Mouse (Mus musculus) CH12.LX (cell line): Measurements from ENCODE around the gene Wdr37. TPM values are rescaled to one million over a fixed set of nuclear protein-coding genes. Genes with fewer than 3 reads are reported as not detected.

Experiments
- DNase-seq: peaks from one replicate; pipeline ENCODE4 v3.0.0-alpha.2; 2013; ENCODE audit errors: extremely low read depth
- H3K27ac ChIP-seq: 2 replicates; pipeline ENCODE4 v1.5.1; 2012; ENCODE audit warnings: low read depth, mild to moderate bottlenecking, control low read depth, moderate library complexity; ENCODE audit not compliant: insufficient read depth
- H3K27me3 ChIP-seq: replicated peaks from 2 replicates; pipeline ENCODE3; 2012; ENCODE audit warnings: inconsistent platforms
- H3K36me3 ChIP-seq, 2 experiments: replicated peaks in 1 of 2; 2 replicates each; pipeline versions ENCODE3 to v1.6.1; 2012; ENCODE audit warnings: inconsistent platforms in 1 of 2, low read length in 1 of 2, mild to moderate bottlenecking in 1 of 2, mixed read lengths in 1 of 2, moderate library complexity in 1 of 2; ENCODE audit not compliant: control insufficient read depth in 1 of 2, insufficient read depth in 1 of 2
- H3K4me1 ChIP-seq, 2 experiments: 2 replicates each; pipeline ENCODE4 v1.6.1; 2012; ENCODE audit warnings: inconsistent platforms in 1 of 2, moderate library complexity in 1 of 2; ENCODE audit not compliant: insufficient read depth in 2 of 2, control insufficient read depth in 1 of 2
- H3K4me2 ChIP-seq: 2 replicates; pipeline ENCODE4 v1.6.1; 2012; ENCODE audit warnings: low read depth, mild to moderate bottlenecking, control low read depth; ENCODE audit not compliant: poor library complexity, insufficient read depth, severe bottlenecking
- H3K4me3 ChIP-seq, 3 experiments: fragments of 150-350 bp in 1 of 3; sonication (generic) in 1 of 3; replicated peaks in 1 of 3; 2 replicates each; pipeline versions ENCODE3 to v1.5.1; 2011 to 2012; ENCODE audit warnings: low read depth in 2 of 3, low read length in 2 of 3, mild to moderate bottlenecking in 2 of 3, moderate library complexity in 2 of 3, control low read depth in 1 of 3, improper control_type of control experiment in 1 of 3, inconsistent platforms in 1 of 3, mixed read lengths in 1 of 3; ENCODE audit not compliant: poor library complexity in 1 of 3
- H3K79me2 ChIP-seq: replicated peaks from 2 replicates; pipeline ENCODE4 v1.6.1; 2012; ENCODE audit warnings: mild to moderate bottlenecking, moderate library complexity; ENCODE audit not compliant: control insufficient read depth, poor library complexity, insufficient read depth, severe bottlenecking; ENCODE audit errors: extremely low read depth
- H3K9ac ChIP-seq: 2 replicates; pipeline ENCODE4 v1.6.1; 2012; ENCODE audit warnings: low read depth, mild to moderate bottlenecking, control low read depth, moderate library complexity; ENCODE audit not compliant: insufficient read depth
- H3K9me3 ChIP-seq: replicated peaks from 2 replicates; pipeline ENCODE3; 2012; ENCODE audit warnings: low read length, inconsistent platforms, mixed read lengths
- CHD1 ChIP-seq: IDR thresholded peaks from 2 replicates; pipeline ENCODE4 v1.6.1; 2012; ENCODE audit warnings: low read depth, low read length, improper control_type of control experiment, inconsistent platforms
- E2F4 ChIP-seq: IDR thresholded peaks from 2 replicates; pipeline ENCODE4 v1.6.1; 2011; ENCODE audit warnings: low read depth, low read length, improper control_type of control experiment; ENCODE audit not compliant: insufficient replicate concordance
- ETS1 ChIP-seq: conservative IDR thresholded peaks from 2 replicates; pipeline ENCODE4 v1.6.1; 2012; ENCODE audit warnings: low read depth, mild to moderate bottlenecking, inconsistent platforms, low read length, improper control_type of control experiment, moderate library complexity
- HCFC1 ChIP-seq: IDR thresholded peaks from 2 replicates; pipeline ENCODE4 v1.6.1; 2012; ENCODE audit warnings: low read depth, mild to moderate bottlenecking, inconsistent platforms, low read length, improper control_type of control experiment
- IRF4 ChIP-seq: IDR thresholded peaks from 2 replicates; pipeline ENCODE4 v1.6.1; 2014; ENCODE audit warnings: low read depth, mild to moderate bottlenecking, inconsistent platforms, low read length, improper control_type of control experiment
- JUND ChIP-seq: conservative IDR thresholded peaks from 2 replicates; pipeline ENCODE4 v1.6.1; 2011; ENCODE audit warnings: low read depth, low read length, improper control_type of control experiment
- MEF2A ChIP-seq: IDR thresholded peaks from 2 replicates; pipeline ENCODE4 v1.6.1; 2014; ENCODE audit warnings: low read depth, mild to moderate bottlenecking, inconsistent platforms, low read length, improper control_type of control experiment, borderline replicate concordance
- MYC ChIP-seq: IDR thresholded peaks from 2 replicates; pipeline ENCODE4 v1.6.1; 2011; ENCODE audit warnings: low read depth, mild to moderate bottlenecking, improper control_type of control experiment, low read length
- SIN3A ChIP-seq: IDR thresholded peaks from 2 replicates; pipeline ENCODE4 v1.6.1; 2012; ENCODE audit warnings: low read length, improper control_type of control experiment, inconsistent platforms
- SMC3 ChIP-seq: IDR thresholded peaks from 2 replicates; pipeline ENCODE4 v1.6.1; 2011; ENCODE audit warnings: low read depth, low read length, improper control_type of control experiment
- TBP ChIP-seq: conservative IDR thresholded peaks from 2 replicates; pipeline ENCODE4 v1.6.1; 2011; ENCODE audit warnings: low read depth, low read length, improper control_type of control experiment
- ZNF384 ChIP-seq: IDR thresholded peaks from 2 replicates; pipeline ENCODE4 v1.6.1; 2012; ENCODE audit warnings: low read depth, low read length, improper control_type of control experiment, inconsistent platforms
- dilution Hi-C: fragments of 300-500 bp; cut with MboI; formaldehyde crosslinking; loops from 2 replicates; pipeline ENCODE4 v1.14.3; 2020; ENCODE audit warnings: low sequenced_read_pairs; ENCODE audit not compliant: extremely low pct_unique_long_range_greater_than_20kb, extremely low pct_ligation_motif_present
- in situ Hi-C: fragments of 300-500 bp; cut with MboI; formaldehyde crosslinking; loops from 3 replicates; pipeline ENCODE4 v1.14.3; 2019; ENCODE audit warnings: low sequenced_read_pairs, low pct_ligation_motif_present, low pct_unique_long_range_greater_than_20kb, mixed read lengths
- polyA plus RNA-seq: library from polyadenylated mRNA; unstranded; fragments of >175 nt; gene quantifications from 2 replicates; pipeline ENCODE4 v1.2.1, GENCODE M21; 2012; ENCODE audit warnings: low read depth; ENCODE audit not compliant: insufficient read length
- total RNA-seq, 2 experiments: library from RNA; depleted of rRNA; stranded (reverse); fragments of 300-350 nt in 1 of 2; fragments of >200 nt in 1 of 2; gene quantifications; 2 replicates each; pipeline ENCODE4 v1.2.3; 2012 to 2014

Gene Wdr37
- total and polyA plus RNA-seq, 3 experiments = 11.8 to 24.2 (median 13.4) TPM

DNA sequence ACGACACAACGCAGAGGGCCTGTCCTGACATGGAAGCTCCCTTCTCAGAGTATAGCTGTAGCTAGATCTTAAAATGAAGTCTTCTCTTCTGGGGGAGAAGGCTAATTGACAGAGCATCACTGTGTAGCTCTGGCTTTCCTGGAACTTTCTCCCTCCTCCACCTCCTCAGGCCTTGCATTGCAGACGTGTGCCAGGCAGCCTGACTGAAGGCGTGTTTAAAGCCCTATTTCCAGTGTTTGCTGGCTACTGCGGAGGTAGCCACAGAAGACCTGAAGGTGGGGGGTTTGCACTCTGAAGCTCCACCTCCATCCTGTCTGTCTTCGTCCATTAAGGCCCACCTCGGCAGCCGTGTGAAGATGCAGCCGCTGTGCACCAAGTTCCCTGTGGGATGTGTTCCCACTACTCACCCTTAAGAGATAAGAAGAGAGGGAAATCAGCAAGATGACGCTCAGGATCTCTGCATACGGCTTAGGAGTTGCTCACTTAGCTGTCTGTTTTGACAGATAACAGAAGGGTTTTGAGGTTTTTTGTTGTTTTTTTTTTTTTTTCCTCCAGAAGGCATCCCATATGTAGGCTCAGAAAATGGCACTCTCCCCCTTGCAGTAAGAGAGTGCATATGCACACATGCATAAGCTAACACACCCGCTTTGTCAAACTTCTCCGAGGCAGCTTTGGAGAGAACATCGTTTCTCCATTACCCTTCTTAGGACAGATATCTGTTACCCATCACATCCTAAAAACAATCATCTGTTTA is 87.2 kb downstream of the Wdr37 start:
- Histone ChIP-seq H3K4me2 (peak overlapping the region; percentile 32; the same call in 1 of the 2 replicates), H3K4me1 (peaks cover 0 to 4% of the 10 kb centered on the region in 2 experiments; a peak in 1 of 4 replicates), H3K79me2 (no peaks in the 10 kb centered on the region), H3K9me3 (no peaks in the 10 kb centered on the region), H3K27ac (no peak overlapping the region), H3K36me3 (no peaks in the 10 kb centered on the region), H3K27me3 (no peaks in the 10 kb centered on the region), H3K4me3 (no peak overlapping the region), H3K9ac (no peak overlapping the region)
- no peak for DNase-seq
- in situ Hi-C loops = no loop called here
- dilution Hi-C loops = no loop called here
- TF ChIP-seq MEF2A (no peak), JUND (no peak), ETS1 (no peak), E2F4 (no peak), SIN3A (no peak), CHD1 (no peak)

DNA sequence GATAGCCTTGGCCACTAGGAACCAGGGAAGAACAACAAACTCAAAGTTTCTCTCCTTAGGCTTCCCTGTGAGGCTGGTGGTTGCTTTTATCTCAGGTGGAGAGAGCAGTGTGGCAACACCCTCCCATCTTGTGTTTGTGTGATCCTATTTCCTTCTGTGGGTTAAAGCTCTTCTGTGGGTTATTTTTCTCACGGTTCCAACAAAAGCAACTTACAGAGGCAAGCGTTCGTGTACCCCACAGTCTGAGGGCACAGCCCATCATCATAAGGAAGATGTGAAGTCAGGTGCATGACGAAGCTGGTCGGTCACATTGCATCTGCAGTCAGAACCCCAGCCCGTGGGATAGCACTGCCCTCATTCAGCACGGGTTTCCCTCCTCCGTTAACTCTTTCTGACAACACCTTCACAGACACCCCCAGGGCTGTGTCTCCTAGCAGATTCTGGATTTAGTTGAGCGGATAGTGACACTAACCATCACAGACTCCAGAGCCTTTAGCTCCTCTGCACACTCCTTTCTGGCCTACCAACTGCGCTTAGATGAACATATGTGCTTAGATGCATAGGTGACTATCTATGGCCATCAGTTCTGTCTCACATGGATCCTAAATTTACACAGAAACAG is 87.9 kb downstream of the Wdr37 start:
- no peaks in the 10 kb centered on the region for H3K9me3 ChIP-seq
- H3K36me3 ChIP-seq = no peaks in the 10 kb centered on the region
- peaks cover 0 to 4% of the 10 kb centered on the region in 2 experiments; a peak in 1 of 4 replicates for H3K4me1 ChIP-seq
- H3K79me2 ChIP-seq = no peaks in the 10 kb centered on the region
- no peak overlapping the region for H3K27ac ChIP-seq
- no peak overlapping the region for H3K9ac ChIP-seq
- no peak for TF ChIP-seq ZNF384
- TF ChIP-seq HCFC1 = no peak
- TF ChIP-seq IRF4 = no peak
- no peak for TF ChIP-seq TBP
- TF ChIP-seq SMC3 = no peak
- no peak for TF ChIP-seq SIN3A
- dilution Hi-C loops = no loop called here
- H3K4me3 ChIP-seq = no peak overlapping the region
- H3K4me2 ChIP-seq = no peak overlapping the region
- no peak for DNase-seq
- in situ Hi-C loops = no loop called here
- no peaks in the 10 kb centered on the region for H3K27me3 ChIP-seq

- no peak overlapping the region for H3K4me2 ChIP-seq
- dilution Hi-C loops (no loop called here), in situ Hi-C loops (no loop called here)
- H3K9me3 ChIP-seq = no peaks in the 10 kb centered on the region
- peaks cover 0 to 4% of the 10 kb centered on the region in 2 experiments; a peak in 1 of 4 replicates for H3K4me1 ChIP-seq
- no peak for DNase-seq
- H3K36me3 ChIP-seq = no peaks in the 10 kb centered on the region
- H3K4me3 ChIP-seq = no peak overlapping the region
- no peaks in the 10 kb centered on the region for H3K27me3 ChIP-seq
- no peak for TF ChIP-seq MYC
- no peak for TF ChIP-seq HCFC1
- H3K79me2 ChIP-seq = no peaks in the 10 kb centered on the region
- H3K27ac ChIP-seq = no peak overlapping the region
- H3K9ac ChIP-seq = no peak overlapping the region
Observed at GRCm38 (mm10) chr13:8782636-8783035, 89.1 kb downstream of the Wdr37 start.
